Mouse (Mus musculus) limb, embryonic 13.5 days (tissue): ENCODE results near the gene Wiz. TPM values are rescaled to one million over a fixed set of nuclear protein-coding genes. Genes with fewer than 3 reads are reported as not detected.

Experiments
- ATAC-seq: fragments of 200-750 bp; cut with Nextera tagmentation; 2 replicates; pipeline ENCODE4 v1.8.0; 2017; ENCODE audit warnings: low read depth, moderate number of reproducible peaks, moderate TSS enrichment; ENCODE audit not compliant: low FRiP score
- H3K27ac ChIP-seq: fragments of 300-500 bp; sonication (generic); 2 replicates; pipeline ENCODE4 v1.5.1; 2015; ENCODE audit warnings: inconsistent platforms, mild to moderate bottlenecking, moderate library complexity
- H3K27me3 ChIP-seq: fragments of 300-500 bp; sonication (generic); 2 replicates; pipeline ENCODE4 v1.6.1; 2015; ENCODE audit warnings: mild to moderate bottlenecking, inconsistent platforms
- H3K36me3 ChIP-seq: fragments of 300-500 bp; sonication (generic); 2 replicates; pipeline ENCODE4 v1.6.1; 2015; ENCODE audit warnings: inconsistent platforms, mild to moderate bottlenecking, moderate library complexity
- H3K4me1 ChIP-seq: fragments of 300-500 bp; sonication (generic); 2 replicates; pipeline ENCODE4 v1.6.1; 2015; ENCODE audit warnings: inconsistent platforms
- H3K4me2 ChIP-seq: fragments of 300-500 bp; sonication (generic); replicated peaks from 2 replicates; pipeline ENCODE4 v1.6.1; 2015; ENCODE audit warnings: inconsistent platforms, mild to moderate bottlenecking, moderate library complexity
- H3K4me3 ChIP-seq: fragments of 300-500 bp; sonication (generic); 2 replicates; pipeline ENCODE4 v1.5.1; 2015; ENCODE audit warnings: moderate library complexity, mild to moderate bottlenecking, inconsistent platforms
- H3K9ac ChIP-seq: fragments of 300-500 bp; sonication (generic); 2 replicates; pipeline ENCODE4 v1.6.1; 2015; ENCODE audit warnings: mild to moderate bottlenecking, inconsistent platforms
- H3K9me3 ChIP-seq: fragments of 300-500 bp; sonication (generic); 2 replicates; pipeline ENCODE4 v1.6.1; 2016; ENCODE audit warnings: inconsistent platforms
- WGBS: fragments of 180-500 bp; shearing (Covaris S2); methylation state at CpG from one replicate; pipeline ENCODE4 v1.1.7; 2015; 5-methylcytosine and 5-hydroxymethylcytosine counted together
- microRNA-seq: library from miRNA; unstranded; fragments of <30 nt; microRNA quantifications from one replicate; pipeline ENCODE4, GENCODE M21; 2016
- polyA plus RNA-seq: library from polyadenylated mRNA; unstranded; fragments of >200 nt; fragmentation: Nextera tagmentation; extraction: Ambion mirVana; gene quantifications from 2 replicates; pipeline ENCODE4 v1.2.1, GENCODE M21; 2015

The Wiz gene
- polyA plus RNA-seq, 1 experiment from 2014 or later: 25.2 TPM

DNA sequence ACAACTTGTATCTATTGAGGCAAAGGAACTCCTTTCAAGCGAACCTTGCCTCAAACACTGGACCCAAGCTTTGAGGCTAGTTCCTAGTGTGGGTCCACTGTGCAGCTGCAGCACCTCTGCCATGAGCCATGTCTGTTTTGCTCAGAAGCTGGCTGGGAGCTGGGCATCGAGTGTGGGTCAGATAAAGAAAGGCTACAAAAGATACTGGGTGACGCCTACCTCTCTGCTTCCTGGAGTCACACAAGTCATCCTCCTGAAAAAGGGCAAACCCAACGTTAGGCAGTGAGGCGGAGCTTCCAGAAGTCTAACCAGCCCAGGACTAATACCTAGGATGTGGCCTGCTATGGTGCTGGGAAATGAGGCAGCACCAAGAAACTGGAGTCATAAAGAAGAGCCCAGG is 75.3 kb downstream of the Wiz start:
- no peak overlapping the region for H3K4me3 ChIP-seq
- peaks cover 92% of the 10 kb centered on the region for H3K36me3 ChIP-seq
- no peaks in the 10 kb centered on the region for H3K27me3 ChIP-seq
- WGBS: 84% methylated on average over 5 of the region's 5 CpGs
- no peaks in the 10 kb centered on the region for H3K9me3 ChIP-seq
- H3K4me2 ChIP-seq: no peak overlapping the region
- no peak overlapping the region for H3K9ac ChIP-seq
- H3K27ac ChIP-seq: no peak overlapping the region
- peaks cover 5% of the 10 kb centered on the region for H3K4me1 ChIP-seq
- ATAC-seq: no peak

DNA sequence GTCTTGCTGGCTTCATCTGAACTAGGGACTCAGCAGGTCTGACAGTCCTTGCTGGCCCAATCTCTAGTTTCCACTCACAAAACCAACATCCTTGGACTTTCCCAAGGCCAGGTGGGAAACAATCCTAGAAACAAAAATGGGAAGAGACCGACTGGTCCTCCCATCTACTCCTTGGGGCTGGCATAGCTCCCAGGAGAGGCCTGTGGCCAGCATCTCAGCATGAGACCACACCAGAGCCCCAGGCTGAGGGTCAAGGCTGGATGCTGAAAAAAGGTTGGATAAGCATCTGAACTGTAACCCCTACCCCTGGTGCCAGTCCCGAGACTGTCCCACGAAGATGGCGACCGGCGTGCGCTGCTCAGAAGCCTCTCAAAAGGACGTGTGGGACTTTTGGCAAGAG is 76.4 kb downstream of the Wiz start:
- Histone ChIP-seq H3K9me3 (no peaks in the 10 kb centered on the region), H3K9ac (no peak overlapping the region), H3K27me3 (no peaks in the 10 kb centered on the region), H3K27ac (no peak overlapping the region), H3K36me3 (peaks cover 100% of the 10 kb centered on the region), H3K4me1 (no peaks in the 10 kb centered on the region), H3K4me2 (no peak overlapping the region), H3K4me3 (no peak overlapping the region)
- ATAC-seq: no peak
- 94% methylated on average over 8 of the region's 8 CpGs for WGBS

DNA sequence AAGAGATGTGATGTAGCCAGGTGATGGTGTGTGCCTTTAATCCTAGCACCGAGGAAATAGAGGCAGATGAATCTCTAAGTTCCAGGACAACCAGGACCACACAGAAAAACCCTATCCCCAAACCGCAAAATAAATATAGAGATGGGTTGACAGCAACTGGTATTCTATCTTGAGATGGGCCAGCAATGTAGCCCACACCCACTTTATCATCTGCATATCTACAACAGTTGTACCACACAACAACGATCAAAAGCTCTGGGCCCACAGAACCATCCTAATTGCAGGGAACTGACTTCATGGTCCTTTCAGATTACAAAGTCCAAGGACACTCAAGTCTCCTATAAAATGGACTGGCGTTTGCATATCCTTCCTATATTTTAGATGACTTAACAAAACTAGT is 81.3 kb downstream of the Wiz start:
- H3K4me3 ChIP-seq: no peak overlapping the region
- no peaks in the 10 kb centered on the region for H3K27me3 ChIP-seq
- no peaks in the 10 kb centered on the region for H3K9me3 ChIP-seq
- no peak overlapping the region for H3K4me2 ChIP-seq
- peaks cover 99% of the 10 kb centered on the region for H3K36me3 ChIP-seq
- no peaks in the 10 kb centered on the region for H3K4me1 ChIP-seq
- no peak overlapping the region for H3K27ac ChIP-seq
- 93% methylated on average over 4 of the region's 4 CpGs for WGBS
- no peak overlapping the region for H3K9ac ChIP-seq
- ATAC-seq: no peak

Small RNAs within 50 kb of the gene (microRNA-seq; reads per million reads assigned to microRNA genes)
- gene Gm22201: not detected

Other genes with a start within 250 kb of the Wiz start
- gene Notch3, start 222.6 kb downstream of the Wiz start, polyA plus RNA-seq: 14.9 and 16.9 TPM in 2 replicates
- gene Ephx3, start 199.9 kb downstream of the Wiz start, polyA plus RNA-seq: 0.26 and 0.29 TPM in 2 replicates
- gene Brd4, start 104.7 kb downstream of the Wiz start, polyA plus RNA-seq: 99.1 and 109 TPM in 2 replicates
- 110 and 123 TPM in 2 replicates for gene Akap8, start 68.2 kb downstream of the Wiz start, polyA plus RNA-seq
- 106 and 116 TPM in 2 replicates for gene Akap8l, start 38.8 kb downstream of the Wiz start, polyA plus RNA-seq
- gene Rasal3, start 14.1 kb upstream of the Wiz start, polyA plus RNA-seq: 0.85 and 1.1 TPM in 2 replicates
- gene Pglyrp2, start 34.7 kb upstream of the Wiz start, polyA plus RNA-seq: 0.09 TPM in 2 replicates
- gene Cyp4f39, start 63.3 kb upstream of the Wiz start, polyA plus RNA-seq: 0.79 and 1.9 TPM in 2 replicates
- 16.3 and 17.7 TPM in 2 replicates for gene Cyp4f17, start 116.6 kb upstream of the Wiz start, polyA plus RNA-seq
- 23.9 and 27.2 TPM in 2 replicates for gene Cyp4f16, start 147.1 kb upstream of the Wiz start, polyA plus RNA-seq
- not detected in 2 replicates for gene Cyp4f37, start 231.9 kb upstream of the Wiz start, polyA plus RNA-seq